Mouse (Mus musculus) T-helper 1 cell (primary cell): ENCODE measurements around the gene Dst.
"Not testable (repeated sequence)": the region's sequence is repeated elsewhere in the genome, so short reads cannot be mapped to it uniquely, and the experiment has no call there.

Source experiments
- in situ Hi-C: fragments of 300-600 bp; cut with MboI, MseI; formaldehyde crosslinking; loops from one replicate; pipeline ENCODE4 v1.15.1; 2025; ENCODE audit warnings: high pct_unique_total_duplicates

The Dst gene

GRCm38 (mm10) chr1:34284979-34285378, 377.0 kb downstream of the Dst start:
- in situ Hi-C loops, result no loop called here

- in situ Hi-C loops, result no loop called here
Measured at GRCm38 (mm10) chr1:34287731-34288130, 379.7 kb downstream of the Dst start.

DNA sequence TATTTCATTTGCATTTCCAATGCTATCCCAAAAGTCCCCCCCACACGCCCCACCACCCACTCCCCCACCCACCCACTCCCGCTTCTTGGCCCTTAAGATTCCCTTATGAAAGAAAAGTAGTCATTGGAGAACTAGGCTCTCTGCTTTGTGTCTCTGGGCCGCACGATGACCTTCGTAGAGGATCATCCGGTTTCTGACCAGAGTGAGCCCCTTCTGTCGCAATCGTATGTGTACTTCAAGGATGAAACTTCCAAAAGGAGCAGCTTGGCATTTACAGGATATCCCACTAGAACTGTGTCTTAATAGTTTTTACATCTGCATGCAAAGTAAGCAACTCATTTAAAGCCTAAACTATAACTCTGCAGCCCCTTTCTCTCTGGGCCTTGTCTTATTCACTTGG, 380.2 kb downstream of the Dst start:
- in situ Hi-C loops, result no loop called here

- in situ Hi-C loops, result no loop called here
Measured at GRCm38 (mm10) chr1:34288721-34289471, 380.9 kb downstream of the Dst start.

DNA sequence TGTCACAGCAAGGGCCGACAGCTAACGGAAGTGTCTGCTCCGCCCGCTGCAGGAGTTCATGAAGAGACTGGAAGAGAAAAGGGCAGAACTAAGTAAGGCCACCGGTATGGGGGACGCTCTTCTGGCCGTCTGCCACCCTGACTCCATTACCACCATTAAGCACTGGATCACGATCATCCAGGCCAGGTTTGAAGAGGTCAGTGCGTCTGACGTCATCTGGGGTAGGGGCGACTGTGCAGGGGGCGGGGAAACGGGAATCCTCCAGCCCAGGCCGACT, 381.4 kb downstream of the Dst start:
- in situ Hi-C loops, result no loop called here

- in situ Hi-C loops, result loop anchor here (10.0 kb wide), 1 partner anchor 624 kb away; no protein-coding TSS in a partner anchor
Measured at GRCm38 (mm10) chr1:34290321-34290720, 382.3 kb downstream of the Dst start.

- in situ Hi-C loops, result loop anchor here (10.0 kb wide), 1 partner anchor 622 kb away; no protein-coding TSS in a partner anchor
Measured at GRCm38 (mm10) chr1:34293198-34293597, 385.2 kb downstream of the Dst start.

GRCm38 (mm10) chr1:34297636-34298035, 389.6 kb downstream of the Dst start:
- in situ Hi-C loops, result loop anchor here (10.0 kb wide), 1 partner anchor 617 kb away; no protein-coding TSS in a partner anchor

DNA sequence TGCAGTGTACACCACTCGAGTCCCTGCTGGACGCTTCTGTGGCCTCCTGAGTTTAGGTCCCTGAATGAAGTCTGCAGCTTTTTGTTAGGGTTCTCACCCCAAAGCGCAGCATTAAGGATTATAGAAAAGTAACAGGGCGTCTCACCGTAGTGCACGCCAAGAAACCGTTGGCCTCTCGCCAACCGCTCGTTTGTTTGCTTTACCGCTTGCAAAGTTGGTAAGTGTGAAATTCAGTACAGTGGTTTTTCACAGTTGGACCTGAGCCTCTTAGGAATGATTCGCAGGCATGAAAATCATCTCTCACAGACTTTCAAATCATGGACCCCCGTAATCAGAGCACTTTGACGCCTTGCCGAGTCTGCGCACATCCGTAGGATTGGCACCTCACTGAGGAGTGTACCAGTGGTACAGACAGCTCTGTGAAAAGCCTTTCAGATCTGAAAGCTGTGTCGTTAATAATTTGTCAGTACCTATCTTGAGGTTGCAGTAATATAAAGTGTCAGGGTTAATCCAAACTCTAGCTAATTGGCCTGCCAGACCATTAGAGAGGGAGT, 390.7 kb downstream of the Dst start:
- in situ Hi-C loops, result loop anchor here (10.0 kb wide), 1 partner anchor 616 kb away; no protein-coding TSS in a partner anchor

DNA sequence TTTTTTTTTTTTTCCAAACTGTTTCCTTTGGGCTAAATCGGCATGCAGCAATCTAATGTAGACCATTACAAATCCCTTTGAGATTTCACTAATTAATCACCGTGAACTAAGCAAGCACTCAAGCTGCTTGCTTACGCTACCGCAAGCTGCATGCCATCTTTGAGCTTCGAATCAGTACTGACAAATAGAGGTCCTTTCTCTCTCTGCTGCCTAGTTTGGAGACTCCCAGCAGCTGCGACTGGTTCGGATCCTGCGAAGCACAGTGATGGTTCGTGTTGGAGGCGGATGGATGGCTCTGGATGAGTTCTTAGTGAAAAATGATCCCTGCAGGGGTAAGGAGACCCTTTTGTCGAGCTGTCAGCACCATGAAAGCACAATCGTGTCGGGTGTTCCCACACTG, 391.5 kb downstream of the Dst start:
- in situ Hi-C loops, result loop anchor here (10.0 kb wide), 1 partner anchor 615 kb away; no protein-coding TSS in a partner anchor

- in situ Hi-C loops, result no loop called here
Measured at GRCm38 (mm10) chr1:34300309-34300980, 392.4 kb downstream of the Dst start.

- in situ Hi-C loops, result no loop called here
Measured at GRCm38 (mm10) chr1:34304227-34304626, 396.2 kb downstream of the Dst start.

DNA sequence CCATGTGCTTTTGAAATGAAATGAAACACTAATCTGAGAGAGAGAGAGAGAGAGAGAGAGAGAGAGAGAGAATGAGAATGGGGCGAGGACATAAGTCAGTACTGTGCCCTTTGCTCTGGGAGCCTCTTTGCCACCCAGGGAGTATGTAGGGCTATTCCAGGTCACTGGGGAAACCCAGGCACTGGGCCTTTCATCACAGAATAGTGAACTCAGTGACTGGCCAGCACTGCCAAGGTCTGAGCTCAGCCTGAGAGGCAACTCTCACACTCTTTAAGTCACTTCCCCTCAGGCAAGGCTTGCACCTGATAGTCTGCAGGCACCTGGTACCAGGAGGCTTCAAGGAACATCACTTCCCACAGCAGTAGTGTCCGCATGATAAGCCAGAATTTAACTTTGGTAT, 398.7 kb downstream of the Dst start:
- in situ Hi-C loops, result no loop called here

DNA sequence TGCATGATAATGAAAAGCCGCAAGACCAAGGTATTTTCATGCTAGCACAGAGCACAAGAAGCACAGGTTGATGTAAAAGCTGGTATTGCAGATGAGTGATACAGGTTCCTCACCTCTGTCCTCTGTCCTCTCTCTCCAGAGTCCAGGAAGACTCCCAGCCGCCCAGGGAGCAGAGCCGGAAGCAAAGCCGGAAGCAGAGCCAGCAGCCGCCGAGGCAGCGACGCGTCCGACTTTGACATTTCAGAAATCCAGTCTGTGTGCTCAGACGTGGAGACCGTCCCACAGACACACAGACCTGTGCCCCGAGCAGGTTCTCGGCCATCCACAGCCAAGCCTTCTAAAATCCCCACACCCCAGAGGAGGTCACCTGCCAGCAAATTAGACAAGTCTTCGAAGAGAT, 399.2 kb downstream of the Dst start:
- in situ Hi-C loops, result no loop called here

DNA sequence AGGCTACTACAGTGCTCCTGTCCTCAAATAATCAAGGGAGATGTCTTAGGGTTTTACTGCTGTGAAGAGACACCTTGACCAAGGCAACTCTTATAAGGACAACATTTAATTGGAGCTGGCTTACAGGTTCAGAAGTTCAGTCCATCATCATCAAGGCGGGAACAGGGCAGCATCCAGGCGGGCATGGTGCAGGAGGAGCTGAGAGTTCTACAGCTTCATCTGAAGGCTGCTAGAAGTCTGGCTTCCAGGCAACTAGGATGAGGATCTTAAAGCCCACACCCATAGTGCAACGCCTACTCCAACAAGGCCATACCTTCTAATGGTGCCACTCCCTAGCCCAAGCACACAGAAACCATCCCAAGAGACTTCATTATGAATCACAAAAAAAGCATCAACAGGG, 400.8 kb downstream of the Dst start:
- in situ Hi-C loops, result not testable (repeated sequence)

DNA sequence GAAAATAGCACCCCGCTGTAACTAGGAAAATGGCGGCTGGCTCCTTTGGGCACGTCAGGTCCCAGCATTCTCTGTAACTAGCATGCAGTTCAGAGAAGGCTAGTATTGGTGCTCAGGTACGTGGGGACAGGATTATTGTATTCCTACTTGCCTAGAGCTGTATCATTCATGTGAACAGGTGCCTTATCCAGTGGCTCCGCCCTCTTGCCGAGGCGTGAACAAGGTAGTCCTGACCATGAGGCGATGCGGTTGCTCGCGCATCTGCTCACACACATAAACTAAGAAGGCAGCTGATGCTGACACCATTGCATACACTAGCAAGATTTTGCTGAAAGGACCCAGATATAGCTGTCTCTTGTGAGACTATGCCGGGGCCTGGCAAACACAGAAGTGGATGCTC, 401.4 kb downstream of the Dst start:
- in situ Hi-C loops, result no loop called here

DNA sequence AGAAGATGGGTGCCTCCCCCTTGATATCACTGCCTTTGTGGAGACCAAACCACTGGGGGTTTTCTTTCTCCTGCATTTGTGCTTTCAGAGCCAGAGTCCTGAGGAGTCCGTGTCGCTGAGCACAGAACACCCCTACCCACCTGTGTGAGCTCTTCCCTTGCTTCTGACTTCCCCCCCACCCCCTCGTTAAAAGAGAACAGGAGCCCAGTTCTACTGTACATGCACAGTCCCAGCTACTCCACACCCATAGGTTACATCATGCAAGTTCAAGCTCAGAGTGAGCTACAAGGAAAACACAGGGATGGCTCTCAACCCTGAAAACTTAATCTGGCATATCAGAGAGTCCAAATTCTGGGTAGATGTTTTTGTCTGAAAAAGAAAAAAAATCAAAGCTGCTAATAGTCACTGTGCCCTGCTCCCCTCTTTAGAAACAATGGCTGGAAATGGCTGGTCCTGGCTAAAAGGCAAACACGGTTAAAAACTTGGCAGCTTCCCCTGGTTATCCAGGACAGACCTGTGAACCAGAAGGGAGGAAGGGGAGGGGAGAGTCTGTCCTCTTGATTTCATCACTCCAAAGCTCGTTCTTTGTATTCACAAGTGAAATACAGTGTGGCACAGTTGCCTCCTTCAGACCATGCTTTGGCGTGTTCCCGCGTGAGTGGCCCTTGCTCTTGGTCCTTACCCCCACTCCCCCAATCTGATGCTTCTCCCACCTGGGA, 402.7 kb downstream of the Dst start:
- in situ Hi-C loops, result no loop called here

- in situ Hi-C loops, result no loop called here
Measured at GRCm38 (mm10) chr1:34312806-34313205, 404.8 kb downstream of the Dst start.

- in situ Hi-C loops, result no loop called here
Measured at GRCm38 (mm10) chr1:34315381-34315780, 407.4 kb downstream of the Dst start.

DNA sequence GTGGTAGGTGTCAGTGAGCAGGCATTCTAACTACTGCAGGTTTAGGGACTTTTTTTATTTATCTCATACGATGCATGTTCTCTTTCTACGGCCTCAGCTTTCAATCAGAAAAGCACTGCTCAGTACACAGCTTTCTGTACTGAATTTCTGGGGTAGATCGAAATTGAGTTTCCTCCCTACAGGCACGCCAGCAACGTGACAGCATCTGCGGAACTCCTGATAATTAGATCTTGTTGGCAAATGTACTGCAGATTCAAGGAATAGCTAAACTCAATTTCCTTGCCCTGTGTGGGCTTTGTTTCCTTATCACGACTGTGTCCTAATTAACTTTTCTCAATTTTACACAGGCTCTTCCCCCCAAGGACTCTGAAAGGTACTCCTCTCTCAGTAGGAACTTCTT, 416.2 kb downstream of the Dst start:
- in situ Hi-C loops, result no loop called here

DNA sequence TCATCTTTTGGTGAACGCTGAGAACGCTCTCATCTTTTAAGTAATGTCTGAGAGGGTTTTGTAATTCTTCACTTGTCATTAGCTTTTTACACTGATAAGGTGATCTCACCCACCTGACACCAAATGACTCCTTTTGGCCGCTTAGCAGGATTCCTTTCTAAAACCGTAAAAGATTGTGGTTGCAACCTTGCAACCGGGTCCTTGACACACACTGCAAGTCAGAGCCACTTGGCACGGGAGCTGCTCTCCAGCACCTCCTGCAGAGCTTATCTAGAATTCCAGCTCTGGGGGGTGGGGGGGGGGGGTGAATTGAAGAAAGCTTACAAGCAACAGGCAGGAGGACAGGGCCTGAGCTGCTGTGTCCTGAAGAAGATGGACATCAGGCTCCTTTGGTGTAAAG, 420.6 kb downstream of the Dst start:
- in situ Hi-C loops, result no loop called here

- in situ Hi-C loops, result no loop called here
Measured at GRCm38 (mm10) chr1:34331767-34332166, 423.7 kb downstream of the Dst start.
